Mouse (Mus musculus) ovary, adult 18-20 months (tissue): ENCODE measurements around the gene Ube2t.

Experiments
- DNase-seq: peaks from one replicate; pipeline ENCODE4 v3.0.0; 2022; ENCODE audit warnings: low spot score, mixed read lengths

Gene Ube2t

GRCm38 (mm10) chr1:134962053-134962803 lies at the start of gene Ube2t:
Gene Ube2t (plus strand): TSS chr1:134962565.
- peak; percentile 89 for DNase-seq

GRCm38 (mm10) chr1:134913535-134913934 lies 48.8 kb upstream of the Ube2t start:
- peak; percentile 5 for DNase-seq

- no peak for DNase-seq
These were observed 46.9 kb upstream of the Ube2t start for GRCm38 (mm10) chr1:134915421-134915820.

- no peak for DNase-seq
These were observed 43.4 kb upstream of the Ube2t start for GRCm38 (mm10) chr1:134919010-134919409.

GRCm38 (mm10) chr1:134932431-134932830 lies 29.9 kb upstream of the Ube2t start:
- DNase-seq, result no peak

GRCm38 (mm10) chr1:134936335-134936734 lies 26.0 kb upstream of the Ube2t start:
- no peak for DNase-seq

GRCm38 (mm10) chr1:134938233-134938632 lies 24.1 kb upstream of the Ube2t start:
- no peak for DNase-seq

GRCm38 (mm10) chr1:134940863-134941262 lies 21.5 kb upstream of the Ube2t start:
- no peak for DNase-seq

- no peak for DNase-seq
These were observed 19.5 kb upstream of the Ube2t start for GRCm38 (mm10) chr1:134942898-134943297.

GRCm38 (mm10) chr1:134947590-134947989 lies 14.8 kb upstream of the Ube2t start:
- DNase-seq, result no peak

- DNase-seq, result no peak
These were observed 12.4 kb upstream of the Ube2t start for GRCm38 (mm10) chr1:134949946-134950345.

- DNase-seq, result no peak
These were observed 7.2 kb upstream of the Ube2t start for GRCm38 (mm10) chr1:134955050-134955636.

- DNase-seq, result peak; percentile 98
These were observed 6.7 kb upstream of the Ube2t start, which contains the start of gene Ppp1r12b for GRCm38 (mm10) chr1:134955637-134956176. Gene Ppp1r12b (minus strand): TSS chr1:134955942.

GRCm38 (mm10) chr1:134960634-134961033 lies 1.7 kb upstream of the Ube2t start:
- no peak for DNase-seq

- DNase-seq, result no peak
These were observed 456 bp downstream of the Ube2t start for GRCm38 (mm10) chr1:134962821-134963220.

GRCm38 (mm10) chr1:134965430-134965829 lies 3.1 kb downstream of the Ube2t start:
- DNase-seq, result no peak

GRCm38 (mm10) chr1:134972920-134973319 lies 10.6 kb downstream of the Ube2t start:
- DNase-seq, result no peak

GRCm38 (mm10) chr1:134987173-134987961 lies 25.0 kb downstream of the Ube2t start:
- DNase-seq, result peak; percentile 50

GRCm38 (mm10) chr1:134987962-134988341 lies 25.6 kb downstream of the Ube2t start:
- no peak for DNase-seq

GRCm38 (mm10) chr1:134989372-134989771 lies 27.0 kb downstream of the Ube2t start:
- DNase-seq, result peak; percentile 47

- DNase-seq, result no peak
These were observed 29.8 kb downstream of the Ube2t start for GRCm38 (mm10) chr1:134992046-134992645.

- no peak for DNase-seq
These were observed 32.4 kb downstream of the Ube2t start for GRCm38 (mm10) chr1:134994739-134995138.
